Mouse (Mus musculus) brain, adult 10 weeks (tissue): ENCODE data around the gene Ttyh3. TPM values are rescaled to one million over a fixed set of nuclear protein-coding genes. Genes with fewer than 3 reads are reported as not detected.

ENCODE experiments used
- polyA plus RNA-seq: library from polyadenylated mRNA; stranded (reverse); fragments of 350-450 nt; fragmentation: Illumina TruSeq; extraction: RNeasy Lipid Tissue Mini Kit (QIAGEN cat#74804); gene quantifications from one replicate; pipeline ENCODE4 v1.2.3, GENCODE M21; 2015; ENCODE audit warnings: low read depth, low replicate concordance

Gene Ttyh3
- 103 TPM for polyA plus RNA-seq

GRCm38 (mm10) chr5:140648519-140649100 is at the start of gene Ttyh3:
TSS of gene Ttyh3 (minus strand) at chr5:140649031.

GRCm38 (mm10) chr5:140607001-140607835 is 41.6 kb downstream of the Ttyh3 start, which contains the start of gene Lfng:
TSS of gene Lfng (plus strand) at chr5:140607320.

Other genes starting within 250 kb of the Ttyh3 start
- gene Eif3b, start 229.7 kb downstream of the Ttyh3 start, polyA plus RNA-seq, result 71.6 TPM
- gene Gm4869, start 203.4 kb downstream of the Ttyh3 start, polyA plus RNA-seq, result not detected
- 17.4 TPM for gene Chst12, start 143.5 kb downstream of the Ttyh3 start, polyA plus RNA-seq
- gene Grifin, start 84.0 kb downstream of the Ttyh3 start, polyA plus RNA-seq, result 0.94 TPM
- gene Lfng, start 41.7 kb downstream of the Ttyh3 start, polyA plus RNA-seq, result 20.9 TPM
- gene Iqce, start 53.3 kb upstream of the Ttyh3 start, polyA plus RNA-seq, result 43.1 TPM
- gene Brat1, start 56.0 kb upstream of the Ttyh3 start, polyA plus RNA-seq, result 13.8 TPM
- gene Amz1, start 75.1 kb upstream of the Ttyh3 start, polyA plus RNA-seq, result 9.6 TPM
- gene Gna12, start 181.4 kb upstream of the Ttyh3 start, polyA plus RNA-seq, result 69.4 TPM